Mouse (Mus musculus) CH12.LX (cell line): ENCODE results near the gene Myog. TPM values are rescaled to one million over a fixed set of nuclear protein-coding genes. Genes with fewer than 3 reads are reported as not detected.

Experiments used
- DNase-seq: peaks from one replicate; pipeline ENCODE4 v3.0.0-alpha.2; 2013; ENCODE audit errors: extremely low read depth
- H3K27ac ChIP-seq: 2 replicates; pipeline ENCODE4 v1.5.1; 2012; ENCODE audit warnings: low read depth, mild to moderate bottlenecking, control low read depth, moderate library complexity; ENCODE audit not compliant: insufficient read depth
- H3K27me3 ChIP-seq: replicated peaks from 2 replicates; pipeline ENCODE3; 2012; ENCODE audit warnings: inconsistent platforms
- H3K36me3 ChIP-seq, 2 experiments: replicated peaks in 1 of 2; 2 replicates each; pipeline versions ENCODE3 to v1.6.1; 2012; ENCODE audit warnings: inconsistent platforms in 1 of 2, low read length in 1 of 2, mild to moderate bottlenecking in 1 of 2, mixed read lengths in 1 of 2, moderate library complexity in 1 of 2; ENCODE audit not compliant: control insufficient read depth in 1 of 2, insufficient read depth in 1 of 2
- H3K4me1 ChIP-seq, 2 experiments: 2 replicates each; pipeline ENCODE4 v1.6.1; 2012; ENCODE audit warnings: inconsistent platforms in 1 of 2, moderate library complexity in 1 of 2; ENCODE audit not compliant: insufficient read depth in 2 of 2, control insufficient read depth in 1 of 2
- H3K4me2 ChIP-seq: 2 replicates; pipeline ENCODE4 v1.6.1; 2012; ENCODE audit warnings: low read depth, mild to moderate bottlenecking, control low read depth; ENCODE audit not compliant: poor library complexity, insufficient read depth, severe bottlenecking
- H3K4me3 ChIP-seq, 3 experiments: fragments of 150-350 bp in 1 of 3; sonication (generic) in 1 of 3; replicated peaks in 1 of 3; 2 replicates each; pipeline versions ENCODE3 to v1.5.1; 2011 to 2012; ENCODE audit warnings: low read depth in 2 of 3, low read length in 2 of 3, mild to moderate bottlenecking in 2 of 3, moderate library complexity in 2 of 3, control low read depth in 1 of 3, improper control_type of control experiment in 1 of 3, inconsistent platforms in 1 of 3, mixed read lengths in 1 of 3; ENCODE audit not compliant: poor library complexity in 1 of 3
- H3K79me2 ChIP-seq: replicated peaks from 2 replicates; pipeline ENCODE4 v1.6.1; 2012; ENCODE audit warnings: mild to moderate bottlenecking, moderate library complexity; ENCODE audit not compliant: control insufficient read depth, poor library complexity, insufficient read depth, severe bottlenecking; ENCODE audit errors: extremely low read depth
- H3K9ac ChIP-seq: 2 replicates; pipeline ENCODE4 v1.6.1; 2012; ENCODE audit warnings: low read depth, mild to moderate bottlenecking, control low read depth, moderate library complexity; ENCODE audit not compliant: insufficient read depth
- H3K9me3 ChIP-seq: replicated peaks from 2 replicates; pipeline ENCODE3; 2012; ENCODE audit warnings: low read length, inconsistent platforms, mixed read lengths
- BHLHE40 ChIP-seq: IDR thresholded peaks from 2 replicates; pipeline ENCODE4 v1.6.1; 2011; ENCODE audit warnings: mild to moderate bottlenecking, low read depth, low read length, improper control_type of control experiment
- CTCF ChIP-seq, 2 experiments: IDR thresholded peaks in 1 of 2; conservative IDR thresholded peaks in 1 of 2; 2 replicates each; pipeline ENCODE4 v1.5.1; 2011 to 2012; ENCODE audit warnings: low read depth in 2 of 2, low read length in 2 of 2, improper control_type of control experiment in 1 of 2, inconsistent platforms in 1 of 2, mild to moderate bottlenecking in 1 of 2, moderate library complexity in 1 of 2
- E2F4 ChIP-seq: IDR thresholded peaks from 2 replicates; pipeline ENCODE4 v1.6.1; 2011; ENCODE audit warnings: low read depth, low read length, improper control_type of control experiment; ENCODE audit not compliant: insufficient replicate concordance
- EP300 ChIP-seq: IDR thresholded peaks from 2 replicates; pipeline ENCODE4 v1.6.1; 2011; ENCODE audit warnings: low read length, improper control_type of control experiment
- HCFC1 ChIP-seq: IDR thresholded peaks from 2 replicates; pipeline ENCODE4 v1.6.1; 2012; ENCODE audit warnings: low read depth, mild to moderate bottlenecking, inconsistent platforms, low read length, improper control_type of control experiment
- JUN ChIP-seq: IDR thresholded peaks from 2 replicates; pipeline ENCODE4 v1.6.1; 2011; ENCODE audit warnings: low read depth, mild to moderate bottlenecking, low read length, improper control_type of control experiment, moderate library complexity; ENCODE audit not compliant: insufficient read depth
- JUND ChIP-seq: conservative IDR thresholded peaks from 2 replicates; pipeline ENCODE4 v1.6.1; 2011; ENCODE audit warnings: low read depth, low read length, improper control_type of control experiment
- KAT2A ChIP-seq: IDR thresholded peaks from 2 replicates; pipeline ENCODE4 v1.6.1; 2012; ENCODE audit warnings: low read length, improper control_type of control experiment, inconsistent platforms; ENCODE audit not compliant: insufficient replicate concordance
- MAX ChIP-seq: IDR thresholded peaks from 2 replicates; pipeline ENCODE4 v1.6.1; 2011; ENCODE audit warnings: low read length, improper control_type of control experiment
- MEF2A ChIP-seq: IDR thresholded peaks from 2 replicates; pipeline ENCODE4 v1.6.1; 2014; ENCODE audit warnings: low read depth, mild to moderate bottlenecking, inconsistent platforms, low read length, improper control_type of control experiment, borderline replicate concordance
- MXI1 ChIP-seq: IDR thresholded peaks from 2 replicates; pipeline ENCODE4 v1.6.1; 2011; ENCODE audit warnings: mild to moderate bottlenecking, low read depth, low read length, improper control_type of control experiment
- MYC ChIP-seq: IDR thresholded peaks from 2 replicates; pipeline ENCODE4 v1.6.1; 2011; ENCODE audit warnings: low read depth, mild to moderate bottlenecking, improper control_type of control experiment, low read length
- NELFE ChIP-seq: IDR thresholded peaks from 2 replicates; pipeline ENCODE4 v1.6.1; 2011; ENCODE audit warnings: low read depth, low read length, improper control_type of control experiment
- NRF1 ChIP-seq: IDR thresholded peaks from 2 replicates; pipeline ENCODE4 v1.6.1; 2014; ENCODE audit warnings: low read depth, mild to moderate bottlenecking, inconsistent platforms, low read length, improper control_type of control experiment, moderate library complexity
- POLR2AphosphoS2 ChIP-seq: IDR thresholded peaks from 2 replicates; pipeline ENCODE4 v1.6.1; 2011; ENCODE audit warnings: low read depth, low read length, improper control_type of control experiment
- RAD21 ChIP-seq: IDR thresholded peaks from 2 replicates; pipeline ENCODE4 v1.6.1; 2011; ENCODE audit warnings: low read depth, mild to moderate bottlenecking, low read length, improper control_type of control experiment, moderate library complexity
- RCOR1 ChIP-seq: conservative IDR thresholded peaks from 2 replicates; pipeline ENCODE4 v1.6.1; 2012; ENCODE audit warnings: low read depth, mild to moderate bottlenecking, inconsistent platforms, low read length, improper control_type of control experiment
- SMC3 ChIP-seq: IDR thresholded peaks from 2 replicates; pipeline ENCODE4 v1.6.1; 2011; ENCODE audit warnings: low read depth, low read length, improper control_type of control experiment
- TBP ChIP-seq: conservative IDR thresholded peaks from 2 replicates; pipeline ENCODE4 v1.6.1; 2011; ENCODE audit warnings: low read depth, low read length, improper control_type of control experiment
- TCF12 ChIP-seq: IDR thresholded peaks from 2 replicates; pipeline ENCODE4 v1.6.1; 2014; ENCODE audit warnings: low read depth, mild to moderate bottlenecking, inconsistent platforms, low read length, improper control_type of control experiment
- UBTF ChIP-seq: IDR thresholded peaks from 2 replicates; pipeline ENCODE4 v1.6.1; 2012; ENCODE audit warnings: low read depth, mild to moderate bottlenecking, inconsistent platforms, low read length, improper control_type of control experiment, moderate library complexity
- ZC3H11A ChIP-seq: IDR thresholded peaks from 2 replicates; pipeline ENCODE4 v1.6.1; 2012; ENCODE audit warnings: low read depth, mild to moderate bottlenecking, inconsistent platforms, low read length, improper control_type of control experiment
- ZMIZ1 ChIP-seq: IDR thresholded peaks from 2 replicates; pipeline ENCODE4 v1.6.1; 2012; ENCODE audit warnings: low read depth, mild to moderate bottlenecking, inconsistent platforms, low read length, improper control_type of control experiment
- ZNF384 ChIP-seq: IDR thresholded peaks from 2 replicates; pipeline ENCODE4 v1.6.1; 2012; ENCODE audit warnings: low read depth, low read length, improper control_type of control experiment, inconsistent platforms
- dilution Hi-C: fragments of 300-500 bp; cut with MboI; formaldehyde crosslinking; loops from 2 replicates; pipeline ENCODE4 v1.14.3; 2020; ENCODE audit warnings: low sequenced_read_pairs; ENCODE audit not compliant: extremely low pct_unique_long_range_greater_than_20kb, extremely low pct_ligation_motif_present
- in situ Hi-C: fragments of 300-500 bp; cut with MboI; formaldehyde crosslinking; loops from 3 replicates; pipeline ENCODE4 v1.14.3; 2019; ENCODE audit warnings: low sequenced_read_pairs, low pct_ligation_motif_present, low pct_unique_long_range_greater_than_20kb, mixed read lengths
- polyA plus RNA-seq: library from polyadenylated mRNA; unstranded; fragments of >175 nt; gene quantifications from 2 replicates; pipeline ENCODE4 v1.2.1, GENCODE M21; 2012; ENCODE audit warnings: low read depth; ENCODE audit not compliant: insufficient read length
- total RNA-seq, 2 experiments: library from RNA; depleted of rRNA; stranded (reverse); fragments of 300-350 nt in 1 of 2; fragments of >200 nt in 1 of 2; gene quantifications; 2 replicates each; pipeline ENCODE4 v1.2.3; 2012 to 2014

Myog gene
- total and polyA plus RNA-seq, 3 experiments, result not detected

GRCm38 (mm10) chr1:134288239-134288638 is 1.6 kb upstream of the Myog start:
- in situ Hi-C loops, result no loop called here
- no peak overlapping the region for H3K27ac ChIP-seq
- no peak for TF ChIP-seq KAT2A
- no peak for TF ChIP-seq JUND
- no peak for TF ChIP-seq MYC
- no peak for TF ChIP-seq UBTF
- TF ChIP-seq E2F4, result no peak

GRCm38 (mm10) chr1:134290300-134290699 is 511 bp downstream of the Myog start:
- dilution Hi-C loops, result no loop called here
- H3K4me2 ChIP-seq, result no peak overlapping the region
- in situ Hi-C loops, result loop anchor here (10.0 kb wide), 2 partner anchors 45 to 95 kb away; partner anchors contain the start of gene Mybph

More at GRCm38 (mm10) chr1:134288239-134288638, 1.6 kb upstream of the Myog start:
- dilution Hi-C loops, result no loop called here
- H3K4me3 ChIP-seq, result no peak overlapping the region
- H3K9me3 ChIP-seq, result no peaks in the 10 kb centered on the region
- H3K9ac ChIP-seq, result no peak overlapping the region
- H3K36me3 ChIP-seq, result no peaks in the 10 kb centered on the region
- peaks cover 27 to 80% of the 10 kb centered on the region in 2 experiments for H3K4me1 ChIP-seq
- DNase-seq, result no peak
- H3K79me2 ChIP-seq, result no peaks in the 10 kb centered on the region
- no peak overlapping the region for H3K4me2 ChIP-seq
- no peaks in the 10 kb centered on the region for H3K27me3 ChIP-seq

DNA sequence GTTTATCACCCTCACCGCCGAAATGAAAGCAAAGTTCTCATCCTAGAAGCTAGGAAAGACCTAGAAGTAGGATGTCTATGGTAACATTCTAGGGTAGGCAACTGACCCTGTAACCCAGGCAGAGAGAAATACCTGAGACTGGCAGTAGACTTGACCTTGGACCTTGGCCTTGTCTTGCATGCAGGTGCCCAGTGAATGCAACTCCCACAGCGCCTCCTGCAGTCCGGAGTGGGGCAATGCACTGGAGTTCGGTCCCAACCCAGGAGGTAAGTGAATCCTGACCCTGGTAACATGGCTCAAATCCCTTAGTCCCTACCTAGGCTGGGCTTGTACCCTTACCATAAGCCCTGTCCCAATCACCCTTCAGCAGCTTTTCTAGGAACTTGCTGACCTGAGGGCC is 1.1 kb downstream of the Myog start:
- DNase-seq, result peak; percentile 50
- Histone ChIP-seq H3K9ac (no peak overlapping the region), H3K9me3 (peaks cover 4% of the 10 kb centered on the region), H3K4me3 (no peak overlapping the region), H3K4me2 (no peak overlapping the region), H3K79me2 (no peaks in the 10 kb centered on the region), H3K27me3 (no peaks in the 10 kb centered on the region), H3K27ac (no peak overlapping the region), H3K4me1 (peaks cover 8 to 54% of the 10 kb centered on the region in 2 experiments), H3K36me3 (no peaks in the 10 kb centered on the region)
- dilution Hi-C loops, result no loop called here
- in situ Hi-C loops, result loop anchor here (10.0 kb wide), 2 partner anchors 46 to 96 kb away; partner anchors contain the start of gene Mybph
- TF ChIP-seq ZNF384 (no peak), TBP (no peak), TCF12 (no peak), NELFE (peak; percentile 41; the same call in 1 of the 2 replicates), KAT2A (no peak), SMC3 (peak; percentile 83), NRF1 (no peak), RAD21 (peak; percentile 81), ZC3H11A (peak; percentile 32; the same call in 1 of the 2 replicates), JUN (no peak), MYC (no peak), ZMIZ1 (no peak), HCFC1 (no peak), CTCF (conservative IDR thresholded peaks at IDR 0.05 in 1 of 2, IDR thresholded peaks at IDR 0.05 in 1 of 2; ENCODE audit: low read depth in 2 of 2, low read length in 2 of 2) (peak; percentile 82 to 86), POLR2AphosphoS2 (no peak), RCOR1 (no peak), MEF2A (no peak)
- TF ChIP-seq, all 38 proteins: peak for 5

More at GRCm38 (mm10) chr1:134290300-134290699, 511 bp downstream of the Myog start:
- TF ChIP-seq MXI1 (no peak), MAX (no peak), CTCF (conservative IDR thresholded peaks at IDR 0.05 in 1 of 2, IDR thresholded peaks at IDR 0.05 in 1 of 2; ENCODE audit: low read depth in 2 of 2, low read length in 2 of 2) (no peak), BHLHE40 (no peak), EP300 (no peak), KAT2A (no peak), TBP (no peak), E2F4 (no peak)
- peaks cover 13 to 60% of the 10 kb centered on the region in 2 experiments for H3K4me1 ChIP-seq
- no peak overlapping the region for H3K4me3 ChIP-seq
- H3K9me3 ChIP-seq, result no peaks in the 10 kb centered on the region
- no peak overlapping the region for H3K27ac ChIP-seq
- H3K36me3 ChIP-seq, result no peaks in the 10 kb centered on the region
- H3K27me3 ChIP-seq, result no peaks in the 10 kb centered on the region
- H3K79me2 ChIP-seq, result no peaks in the 10 kb centered on the region
- H3K9ac ChIP-seq, result no peak overlapping the region
- DNase-seq, result no peak
